Mouse (Mus musculus): ENCODE data around the gene Vmn1r33. TPM values are rescaled to one million over a fixed set of nuclear protein-coding genes. Genes with fewer than 3 reads are reported as not detected.

Vmn1r33 gene
- total RNA-seq (2023) = not detected

GRCm38 (mm10) chr6:66618182-66618581, at the start of gene Vmn1r33:
Gene Vmn1r33 (minus strand): TSS chr6:66618282.

DNA sequence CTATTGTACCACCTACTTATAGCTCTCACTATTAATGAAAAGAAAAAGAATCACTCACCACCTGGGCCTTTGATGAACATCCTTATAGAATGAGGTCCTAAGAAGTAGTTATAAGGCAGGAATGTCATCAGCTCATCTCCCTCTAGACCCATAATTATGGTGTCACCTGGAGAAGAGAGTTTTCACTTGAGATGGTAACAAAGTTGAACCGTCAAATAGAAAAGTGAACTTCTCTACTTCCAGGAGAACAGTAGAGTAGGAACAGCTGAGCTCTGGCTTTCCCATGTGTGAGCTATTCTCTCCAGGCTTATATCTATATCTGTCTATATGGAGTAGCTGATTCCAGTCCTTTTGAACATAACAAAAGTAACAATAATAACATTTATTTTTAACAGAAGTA, 25.7 kb upstream of the Vmn1r33 start, which contains the start of gene Vmn1r34:
Gene Vmn1r34 (minus strand): TSS at position 101 of the 400 bp plus-strand sequence.

Other genes with a start within 250 kb of the Vmn1r33 start
- gene Mad2l1, start 82.9 kb downstream of the Vmn1r33 start, total RNA-seq (2023) = 10 to 100 TPM; 14.4 to 17.5 TPM
- gene Vmn1r32, start 58.2 kb downstream of the Vmn1r33 start, total RNA-seq (2023) = not detected
- gene Vmn1r34, start 25.6 kb upstream of the Vmn1r33 start, total RNA-seq (2023) = not detected
- gene Vmn1r35, start 67.6 kb upstream of the Vmn1r33 start, total RNA-seq (2023) = not detected
- not detected for gene Vmn1r36, start 100.9 kb upstream of the Vmn1r33 start, total RNA-seq (2023)
- not detected for gene Vmn1r37, start 111.1 kb upstream of the Vmn1r33 start, total RNA-seq (2023)
- not detected for gene Vmn1r38, start 164.3 kb upstream of the Vmn1r33 start, total RNA-seq (2023)
- not detected for gene Vmn1r39, start 192.3 kb upstream of the Vmn1r33 start, total RNA-seq (2023)

All from T-cell, adult 66 days (primary cell).